Mouse (Mus musculus): ENCODE results near the gene Pus1. TPM values are rescaled to one million over a fixed set of nuclear protein-coding genes. Genes with fewer than 3 reads are reported as not detected.
A peak's percentile ranks its signal among the peaks of the same experiment; 100 is the strongest.

Gene Pus1
- polyA plus RNA-seq, 1 experiment from 2014 or later, result 20.8 TPM

- Histone ChIP-seq H3K27me3 (replicated peaks; ENCODE audit: control insufficient read depth, insufficient read depth, low read length) (no peaks in the 10 kb centered on the region), H3K9ac (ENCODE audit: low read depth, low read length) (no peak overlapping the region), H3K4me2 (ENCODE audit: low read depth, low read length) (no peak overlapping the region), H3K4me3 (ENCODE audit: low read depth, low read length) (no peak overlapping the region), H3K9me3 (ENCODE audit: control insufficient read depth, low read length) (no peaks in the 10 kb centered on the region), H3K4me1 (ENCODE audit: control insufficient read depth, insufficient read depth, low read length) (no peaks in the 10 kb centered on the region), H3K27ac (replicated peaks; ENCODE audit: low read depth, low read length) (no peak overlapping the region), H3K36me3 (ENCODE audit: control insufficient read depth, insufficient read depth, low read length) (peaks cover 99% of the 10 kb centered on the region)
- DNase-seq (ENCODE audit: low spot score), result no peak
- ATAC-seq (ENCODE audit: low read depth), result no peak
- 93% methylated on average over 7 of the region's 7 CpGs for WGBS
Observed at GRCm38 (mm10) chr5:110794363-110794762, 13.9 kb upstream of the Pus1 start.

GRCm38 (mm10) chr5:110788684-110789083 is 8.2 kb upstream of the Pus1 start:
- H3K36me3 ChIP-seq (ENCODE audit: control insufficient read depth, insufficient read depth, low read length), result peaks cover 90% of the 10 kb centered on the region
- WGBS, result 51% methylated on average over 5 of the region's 5 CpGs
- H3K4me2 ChIP-seq (ENCODE audit: low read depth, low read length), result no peak overlapping the region
- DNase-seq (ENCODE audit: low spot score), result peak; percentile 49
- H3K27ac ChIP-seq (replicated peaks; ENCODE audit: low read depth, low read length), result no peak overlapping the region
- H3K27me3 ChIP-seq (replicated peaks; ENCODE audit: control insufficient read depth, insufficient read depth, low read length), result no peaks in the 10 kb centered on the region
- no peak overlapping the region for H3K4me3 ChIP-seq (ENCODE audit: low read depth, low read length)
- H3K4me1 ChIP-seq (ENCODE audit: control insufficient read depth, insufficient read depth, low read length), result no peaks in the 10 kb centered on the region
- no peak overlapping the region for H3K9ac ChIP-seq (ENCODE audit: low read depth, low read length)
- ATAC-seq (ENCODE audit: low read depth), result peak; percentile 62; the same call in 1 of the 2 replicates
- H3K9me3 ChIP-seq (ENCODE audit: control insufficient read depth, low read length), result no peaks in the 10 kb centered on the region

- H3K9me3 ChIP-seq (ENCODE audit: control insufficient read depth, low read length), result no peaks in the 10 kb centered on the region
- no peak overlapping the region for H3K27ac ChIP-seq (replicated peaks; ENCODE audit: low read depth, low read length)
- no peaks in the 10 kb centered on the region for H3K27me3 ChIP-seq (replicated peaks; ENCODE audit: control insufficient read depth, insufficient read depth, low read length)
- no peak overlapping the region for H3K4me3 ChIP-seq (ENCODE audit: low read depth, low read length)
- 85% methylated on average over 11 of the region's 11 CpGs for WGBS
- no peak overlapping the region for H3K9ac ChIP-seq (ENCODE audit: low read depth, low read length)
- ATAC-seq (ENCODE audit: low read depth), result no peak
- no peak overlapping the region for H3K4me2 ChIP-seq (ENCODE audit: low read depth, low read length)
- peaks cover 66% of the 10 kb centered on the region for H3K36me3 ChIP-seq (ENCODE audit: control insufficient read depth, insufficient read depth, low read length)
- no peak for DNase-seq (ENCODE audit: low spot score)
- H3K4me1 ChIP-seq (ENCODE audit: control insufficient read depth, insufficient read depth, low read length), result no peaks in the 10 kb centered on the region
Observed at GRCm38 (mm10) chr5:110786081-110786835, 5.8 kb upstream of the Pus1 start.

GRCm38 (mm10) chr5:110783150-110783549 is 2.7 kb upstream of the Pus1 start:
- Histone ChIP-seq H3K36me3 (ENCODE audit: control insufficient read depth, insufficient read depth, low read length) (peaks cover 35% of the 10 kb centered on the region), H3K27ac (replicated peaks; ENCODE audit: low read depth, low read length) (no peak overlapping the region), H3K4me1 (ENCODE audit: control insufficient read depth, insufficient read depth, low read length) (peaks cover 5% of the 10 kb centered on the region; the same call in 1 of the 2 replicates), H3K9ac (ENCODE audit: low read depth, low read length) (no peak overlapping the region), H3K4me3 (ENCODE audit: low read depth, low read length) (no peak overlapping the region), H3K27me3 (replicated peaks; ENCODE audit: control insufficient read depth, insufficient read depth, low read length) (no peaks in the 10 kb centered on the region), H3K4me2 (ENCODE audit: low read depth, low read length) (no peak overlapping the region), H3K9me3 (ENCODE audit: control insufficient read depth, low read length) (no peaks in the 10 kb centered on the region)
- no peak for ATAC-seq (ENCODE audit: low read depth)
- DNase-seq (ENCODE audit: low spot score), result peak; percentile 24
- 56% methylated on average over 8 of the region's 8 CpGs for WGBS

- H3K9me3 ChIP-seq (ENCODE audit: control insufficient read depth, low read length), result no peaks in the 10 kb centered on the region
- ATAC-seq (ENCODE audit: low read depth), result no peak
- no peak overlapping the region for H3K4me3 ChIP-seq (ENCODE audit: low read depth, low read length)
- peaks cover 29% of the 10 kb centered on the region for H3K36me3 ChIP-seq (ENCODE audit: control insufficient read depth, insufficient read depth, low read length)
- no peak overlapping the region for H3K4me2 ChIP-seq (ENCODE audit: low read depth, low read length)
- 82% methylated on average over 7 of the region's 7 CpGs for WGBS
- H3K27me3 ChIP-seq (replicated peaks; ENCODE audit: control insufficient read depth, insufficient read depth, low read length), result no peaks in the 10 kb centered on the region
- H3K27ac ChIP-seq (replicated peaks; ENCODE audit: low read depth, low read length), result no peak overlapping the region
- peaks cover 5% of the 10 kb centered on the region; the same call in 1 of the 2 replicates for H3K4me1 ChIP-seq (ENCODE audit: control insufficient read depth, insufficient read depth, low read length)
- DNase-seq (ENCODE audit: low spot score), result no peak
- H3K9ac ChIP-seq (ENCODE audit: low read depth, low read length), result no peak overlapping the region
Observed at GRCm38 (mm10) chr5:110781529-110782238, 1.2 kb upstream of the Pus1 start.

- WGBS, result 56% methylated on average over 10 of the region's 10 CpGs
Observed at GRCm38 (mm10) chr5:110780761-110781528, 486 bp upstream of the Pus1 start.

GRCm38 (mm10) chr5:110779276-110779997 is 1.0 kb downstream of the Pus1 start:
- WGBS, result 19% methylated on average over 15 of the region's 15 CpGs

More at GRCm38 (mm10) chr5:110780761-110781528, 486 bp upstream of the Pus1 start:
- peak overlapping the region; percentile 78 for H3K4me2 ChIP-seq (ENCODE audit: low read depth, low read length)
- peaks cover 29% of the 10 kb centered on the region for H3K36me3 ChIP-seq (ENCODE audit: control insufficient read depth, insufficient read depth, low read length)
- peak; percentile 28 for ATAC-seq (ENCODE audit: low read depth)
- H3K4me1 ChIP-seq (ENCODE audit: control insufficient read depth, insufficient read depth, low read length), result peaks cover 5% of the 10 kb centered on the region; the same call in 1 of the 2 replicates
- peak overlapping the region; percentile 70 for H3K9ac ChIP-seq (ENCODE audit: low read depth, low read length)
- peak overlapping the region; percentile 54 for H3K4me3 ChIP-seq (ENCODE audit: low read depth, low read length)
- no peak for DNase-seq (ENCODE audit: low spot score)
- H3K9me3 ChIP-seq (ENCODE audit: control insufficient read depth, low read length), result no peaks in the 10 kb centered on the region
- H3K27ac ChIP-seq (replicated peaks; ENCODE audit: low read depth, low read length), result 0 out of 2 replicates have a peak overlapping the region, but pooled peaks have one; percentile 35
- H3K27me3 ChIP-seq (replicated peaks; ENCODE audit: control insufficient read depth, insufficient read depth, low read length), result no peaks in the 10 kb centered on the region

GRCm38 (mm10) chr5:110778263-110778662 is 2.2 kb downstream of the Pus1 start:
- Histone ChIP-seq H3K4me3 (ENCODE audit: low read depth, low read length) (no peak overlapping the region), H3K27ac (replicated peaks; ENCODE audit: low read depth, low read length) (no peak overlapping the region), H3K4me2 (ENCODE audit: low read depth, low read length) (no peak overlapping the region), H3K36me3 (ENCODE audit: control insufficient read depth, insufficient read depth, low read length) (peaks cover 40% of the 10 kb centered on the region), H3K9ac (ENCODE audit: low read depth, low read length) (no peak overlapping the region), H3K4me1 (ENCODE audit: control insufficient read depth, insufficient read depth, low read length) (peaks cover 5% of the 10 kb centered on the region; the same call in 1 of the 2 replicates), H3K9me3 (ENCODE audit: control insufficient read depth, low read length) (no peaks in the 10 kb centered on the region), H3K27me3 (replicated peaks; ENCODE audit: control insufficient read depth, insufficient read depth, low read length) (no peaks in the 10 kb centered on the region)
- WGBS, result 90% methylated on average over 12 of the region's 12 CpGs
- no peak for ATAC-seq (ENCODE audit: low read depth)
- no peak for DNase-seq (ENCODE audit: low spot score)

More at GRCm38 (mm10) chr5:110779276-110779997, 1.0 kb downstream of the Pus1 start:
- H3K27ac ChIP-seq (replicated peaks; ENCODE audit: low read depth, low read length), result no peak overlapping the region
- peak overlapping the region; percentile 78 for H3K4me2 ChIP-seq (ENCODE audit: low read depth, low read length)
- no peak for ATAC-seq (ENCODE audit: low read depth)
- DNase-seq (ENCODE audit: low spot score), result no peak
- H3K9me3 ChIP-seq (ENCODE audit: control insufficient read depth, low read length), result no peaks in the 10 kb centered on the region
- H3K9ac ChIP-seq (ENCODE audit: low read depth, low read length), result peak overlapping the region; percentile 70
- peaks cover 31% of the 10 kb centered on the region; the same call in 1 of the 2 replicates for H3K36me3 ChIP-seq (ENCODE audit: control insufficient read depth, insufficient read depth, low read length)
- no peaks in the 10 kb centered on the region for H3K27me3 ChIP-seq (replicated peaks; ENCODE audit: control insufficient read depth, insufficient read depth, low read length)
- peak overlapping the region; percentile 54 for H3K4me3 ChIP-seq (ENCODE audit: low read depth, low read length)
- H3K4me1 ChIP-seq (ENCODE audit: control insufficient read depth, insufficient read depth, low read length), result peaks cover 5% of the 10 kb centered on the region; the same call in 1 of the 2 replicates

Measured in embryonic facial prominence, embryonic 14.5 days (tissue).